Mouse (Mus musculus) kidney, adult 2 months (tissue): ENCODE results near the gene Dclre1b.

Experiments
- CTCF ChIP-seq: fragments of 200-500 bp; conservative IDR thresholded peaks from 2 replicates; pipeline ENCODE4 v1.5.1; 2011; ENCODE audit warnings: low read depth, mild to moderate bottlenecking, control low read depth, low read length, moderate library complexity, mixed read lengths; ENCODE audit not compliant: insufficient read depth, insufficient read length
- POLR2A ChIP-seq: fragments of 200-500 bp; IDR thresholded peaks from one replicate; pipeline ENCODE4 v1.6.1; 2011; ENCODE audit warnings: low read depth, low read length, control low read depth

DNA sequence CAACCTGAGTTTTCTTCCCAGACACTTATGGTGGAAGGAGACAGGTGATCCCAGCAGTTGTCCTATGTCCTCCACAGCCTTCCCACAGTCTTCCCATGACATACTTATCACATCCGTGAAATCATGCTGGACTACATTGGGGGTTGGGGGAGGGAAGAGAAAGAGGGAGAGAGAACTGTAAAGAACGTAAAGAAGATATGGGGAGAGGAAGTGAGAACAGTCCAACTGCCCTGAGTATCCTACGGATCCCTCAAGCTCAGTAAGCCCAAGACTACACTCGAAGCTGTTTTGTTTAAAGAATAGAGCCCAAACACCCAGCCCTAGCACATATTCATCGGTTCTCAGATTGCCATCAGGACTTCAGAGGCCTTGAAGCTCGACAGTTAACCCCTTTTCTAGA, 30.6 kb downstream of the Dclre1b start:
- TF ChIP-seq CTCF (no peak), POLR2A (no peak)
